Mouse (Mus musculus): ENCODE measurements around the gene Rnaseh2a. TPM values are rescaled to one million over a fixed set of nuclear protein-coding genes. Genes with fewer than 3 reads are reported as not detected.

The Rnaseh2a gene
- polyA plus RNA-seq, 1 experiment from 2014 or later, result 128 TPM

- no peak for DNase-seq (ENCODE audit: low spot score)
- 41% methylated on average over 8 of the region's 8 CpGs for WGBS
- H3K4me3 ChIP-seq (ENCODE audit: low read depth, low read length), result peak overlapping the region; percentile 44
- H3K4me1 ChIP-seq (replicated peaks; ENCODE audit: control insufficient read depth, insufficient read depth, low read length), result peaks cover 22% of the 10 kb centered on the region
- ATAC-seq (replicated peaks; ENCODE audit: low FRiP score), result no peak
- no peaks in the 10 kb centered on the region for H3K9me3 ChIP-seq (ENCODE audit: control insufficient read depth, low read length)
- H3K9ac ChIP-seq (ENCODE audit: low read length), result peak overlapping the region; percentile 57
- no peaks in the 10 kb centered on the region for H3K36me3 ChIP-seq (ENCODE audit: control insufficient read depth, insufficient read depth, low read length)
- peak overlapping the region; percentile 99; the same call in 1 of the 2 replicates for H3K4me2 ChIP-seq (ENCODE audit: low read depth, low read length, severe bottlenecking)
- peaks cover 7% of the 10 kb centered on the region; the same call in 1 of the 2 replicates for H3K27me3 ChIP-seq (ENCODE audit: control insufficient read depth, insufficient read depth, low read length)
- H3K27ac ChIP-seq (ENCODE audit: low read depth, low read length), result no peak overlapping the region
Observed at GRCm38 (mm10) chr8:84986379-84986945, 16.9 kb upstream of the Rnaseh2a start.

GRCm38 (mm10) chr8:84985684-84986378, 16.3 kb upstream of the Rnaseh2a start:
- no peaks in the 10 kb centered on the region for H3K9me3 ChIP-seq (ENCODE audit: control insufficient read depth, low read length)
- peak; percentile 89 for DNase-seq (ENCODE audit: low spot score)
- peaks cover 22% of the 10 kb centered on the region for H3K4me1 ChIP-seq (replicated peaks; ENCODE audit: control insufficient read depth, insufficient read depth, low read length)
- no peaks in the 10 kb centered on the region for H3K36me3 ChIP-seq (ENCODE audit: control insufficient read depth, insufficient read depth, low read length)
- peaks cover 12% of the 10 kb centered on the region; the same call in 1 of the 2 replicates for H3K27me3 ChIP-seq (ENCODE audit: control insufficient read depth, insufficient read depth, low read length)
- under 1% methylated on average over 51 of the region's 53 CpGs for WGBS
- H3K9ac ChIP-seq (ENCODE audit: low read length), result peak overlapping the region; percentile 57
- peak overlapping the region; percentile 44 for H3K4me3 ChIP-seq (ENCODE audit: low read depth, low read length)
- ATAC-seq (replicated peaks; ENCODE audit: low FRiP score), result peak; percentile 26
- H3K27ac ChIP-seq (ENCODE audit: low read depth, low read length), result no peak overlapping the region
- peak overlapping the region; percentile 99 for H3K4me2 ChIP-seq (ENCODE audit: low read depth, low read length, severe bottlenecking)

GRCm38 (mm10) chr8:84985049-84985683, 15.6 kb upstream of the Rnaseh2a start:
- peak overlapping the region; percentile 57 for H3K9ac ChIP-seq (ENCODE audit: low read length)
- peak overlapping the region; percentile 44 for H3K4me3 ChIP-seq (ENCODE audit: low read depth, low read length)
- DNase-seq (ENCODE audit: low spot score) (no peak), ATAC-seq (replicated peaks; ENCODE audit: low FRiP score) (no peak)
- peaks cover 26% of the 10 kb centered on the region for H3K4me1 ChIP-seq (replicated peaks; ENCODE audit: control insufficient read depth, insufficient read depth, low read length)
- H3K27me3 ChIP-seq (ENCODE audit: control insufficient read depth, insufficient read depth, low read length), result peaks cover 18% of the 10 kb centered on the region; the same call in 1 of the 2 replicates
- H3K27ac ChIP-seq (ENCODE audit: low read depth, low read length), result peak overlapping the region; percentile 25; the same call in 1 of the 2 replicates
- 1% methylated on average over 23 of the region's 23 CpGs for WGBS
- no peaks in the 10 kb centered on the region for H3K36me3 ChIP-seq (ENCODE audit: control insufficient read depth, insufficient read depth, low read length)
- no peaks in the 10 kb centered on the region for H3K9me3 ChIP-seq (ENCODE audit: control insufficient read depth, low read length)
- H3K4me2 ChIP-seq (ENCODE audit: low read depth, low read length, severe bottlenecking), result peak overlapping the region; percentile 99

GRCm38 (mm10) chr8:84984294-84985048, 14.9 kb upstream of the Rnaseh2a start:
- Histone ChIP-seq H3K27ac (ENCODE audit: low read depth, low read length) (no peak overlapping the region), H3K4me1 (replicated peaks; ENCODE audit: control insufficient read depth, insufficient read depth, low read length) (peaks cover 28% of the 10 kb centered on the region)

GRCm38 (mm10) chr8:84982499-84983011, 13.0 kb upstream of the Rnaseh2a start:
- Histone ChIP-seq H3K4me1 (replicated peaks; ENCODE audit: control insufficient read depth, insufficient read depth, low read length) (peaks cover 40% of the 10 kb centered on the region), H3K36me3 (ENCODE audit: control insufficient read depth, insufficient read depth, low read length) (no peaks in the 10 kb centered on the region), H3K27ac (ENCODE audit: low read depth, low read length) (no peak overlapping the region), H3K4me2 (ENCODE audit: low read depth, low read length, severe bottlenecking) (no peak overlapping the region), H3K27me3 (ENCODE audit: control insufficient read depth, insufficient read depth, low read length) (peaks cover 38% of the 10 kb centered on the region), H3K9ac (ENCODE audit: low read length) (no peak overlapping the region), H3K4me3 (ENCODE audit: low read depth, low read length) (no peak overlapping the region), H3K9me3 (ENCODE audit: control insufficient read depth, low read length) (no peaks in the 10 kb centered on the region)
- 71% methylated on average over 3 of the region's 3 CpGs for WGBS
- DNase-seq (ENCODE audit: low spot score), result no peak
- ATAC-seq (replicated peaks; ENCODE audit: low FRiP score), result no peak

More at GRCm38 (mm10) chr8:84984294-84985048, 14.9 kb upstream of the Rnaseh2a start:
- 8% methylated on average over 16 of the region's 16 CpGs for WGBS
- no peaks in the 10 kb centered on the region for H3K36me3 ChIP-seq (ENCODE audit: control insufficient read depth, insufficient read depth, low read length)
- no peak for DNase-seq (ENCODE audit: low spot score)
- no peak for ATAC-seq (replicated peaks; ENCODE audit: low FRiP score)
- H3K9ac ChIP-seq (ENCODE audit: low read length), result 0 out of 2 replicates have a peak overlapping the region, but pooled peaks have one; percentile 9
- H3K4me3 ChIP-seq (ENCODE audit: low read depth, low read length), result no peak overlapping the region
- H3K27me3 ChIP-seq (ENCODE audit: control insufficient read depth, insufficient read depth, low read length), result peaks cover 22% of the 10 kb centered on the region
- no peaks in the 10 kb centered on the region for H3K9me3 ChIP-seq (ENCODE audit: control insufficient read depth, low read length)
- peak overlapping the region; percentile 99; the same call in 1 of the 2 replicates for H3K4me2 ChIP-seq (ENCODE audit: low read depth, low read length, severe bottlenecking)

GRCm38 (mm10) chr8:84981644-84982498, 12.3 kb upstream of the Rnaseh2a start:
- Histone ChIP-seq H3K27ac (ENCODE audit: low read depth, low read length) (no peak overlapping the region), H3K9me3 (ENCODE audit: control insufficient read depth, low read length) (no peaks in the 10 kb centered on the region), H3K4me1 (replicated peaks; ENCODE audit: control insufficient read depth, insufficient read depth, low read length) (peaks cover 45% of the 10 kb centered on the region), H3K27me3 (ENCODE audit: control insufficient read depth, insufficient read depth, low read length) (peaks cover 45% of the 10 kb centered on the region), H3K36me3 (ENCODE audit: control insufficient read depth, insufficient read depth, low read length) (no peaks in the 10 kb centered on the region), H3K4me2 (ENCODE audit: low read depth, low read length, severe bottlenecking) (no peak overlapping the region), H3K9ac (ENCODE audit: low read length) (no peak overlapping the region), H3K4me3 (ENCODE audit: low read depth, low read length) (no peak overlapping the region)
- ATAC-seq (replicated peaks; ENCODE audit: low FRiP score) (no peak), DNase-seq (ENCODE audit: low spot score) (no peak)
- 85% methylated on average over 15 of the region's 15 CpGs for WGBS

- Histone ChIP-seq H3K27ac (ENCODE audit: low read depth, low read length) (no peak overlapping the region), H3K36me3 (ENCODE audit: control insufficient read depth, insufficient read depth, low read length) (no peaks in the 10 kb centered on the region), H3K9me3 (ENCODE audit: control insufficient read depth, low read length) (no peaks in the 10 kb centered on the region), H3K4me1 (replicated peaks; ENCODE audit: control insufficient read depth, insufficient read depth, low read length) (peaks cover 44% of the 10 kb centered on the region), H3K4me2 (ENCODE audit: low read depth, low read length, severe bottlenecking) (no peak overlapping the region), H3K9ac (ENCODE audit: low read length) (no peak overlapping the region), H3K4me3 (ENCODE audit: low read depth, low read length) (no peak overlapping the region; the same call in 1 of the 2 replicates), H3K27me3 (ENCODE audit: control insufficient read depth, insufficient read depth, low read length) (peaks cover 40% of the 10 kb centered on the region)
- no peak for DNase-seq (ENCODE audit: low spot score)
- 39% methylated on average over 11 of the region's 11 CpGs for WGBS
- no peak for ATAC-seq (replicated peaks; ENCODE audit: low FRiP score)
Observed at GRCm38 (mm10) chr8:84980622-84981358, 11.2 kb upstream of the Rnaseh2a start.

Measured in forebrain, embryonic 11.5 days (tissue).